Mouse (Mus musculus): ENCODE measurements around the gene Helz.

DNA sequence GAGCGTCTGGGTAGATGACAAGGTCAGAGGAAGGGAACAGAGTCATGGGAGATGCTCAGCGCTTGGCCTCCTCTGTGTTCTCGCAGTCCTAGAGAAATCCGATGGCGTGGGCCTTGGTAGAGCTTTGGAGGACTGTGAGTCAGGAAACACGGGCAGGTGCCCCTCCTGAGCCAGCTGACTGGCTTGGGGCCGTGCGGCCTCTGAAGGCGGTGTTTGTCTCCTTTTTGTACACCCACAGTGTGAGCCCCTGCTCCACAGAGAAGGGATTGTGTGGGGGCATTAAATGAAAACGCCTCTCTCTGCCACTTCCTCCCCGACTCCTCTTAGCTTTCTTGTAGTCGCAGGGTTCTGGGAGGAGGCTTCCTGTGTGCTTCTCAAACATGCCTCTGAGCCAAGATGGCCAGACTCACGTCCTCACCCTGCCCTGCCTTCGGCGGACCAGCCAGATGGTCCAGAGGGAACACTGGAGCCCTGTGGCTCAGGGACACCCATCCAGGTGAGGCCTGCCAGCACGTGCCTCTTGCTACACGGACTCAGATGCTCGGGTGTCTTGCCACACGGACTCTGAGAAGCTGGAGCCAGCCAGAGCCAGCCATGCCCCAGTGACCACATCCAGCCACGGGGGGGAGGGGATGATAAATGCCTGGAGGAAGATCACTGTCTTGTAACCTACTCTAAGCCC, 190.8 kb downstream of the Helz start:
- TF ChIP-seq CHD2 (IDR thresholded peaks at IDR 0.05; ENCODE audit: low read depth, low read length) (no peak), ZNF384 (IDR thresholded peaks at IDR 0.05; ENCODE audit: low read depth, low read length) (no peak), MAFK (IDR thresholded peaks at IDR 0.05; ENCODE audit: insufficient read depth, low read depth, low read length) (no peak)
